27 mouse cellular contexts compared by ENCODE assay signal in genomic region chr4:135886184-135886583, GRCm38 (mm10). TPM values are rescaled to one million over a fixed set of nuclear protein-coding genes. Genes with fewer than 3 reads are reported as not detected.
DNase-seq lines count a peak whose midpoint lies in the region; ATAC-seq lines count a peak whose summit lies in the region.
"Had no signal": no experiment of that assay in that cellular context is flagged by ENCODE, and none has a peak within 500 bp of the region (broad histone marks: within the 10 kb centered on the region; RNA-seq: fewer than 3 reads in every experiment).

No protein-coding gene starts in this region.

- H3K4me2 ChIP-seq in liver, embryonic 11.5 days: no peak overlapping the region
- H3K4me2 ChIP-seq: embryonic facial prominence, embryonic 13.5 days; forebrain, embryonic 13.5 days; heart, embryonic 15.5 days; hindbrain, embryonic 14.5 days had no signal

- H3K9me3 ChIP-seq in heart, embryonic 10.5 days: no peaks in the 10 kb centered on the region
- H3K9me3 ChIP-seq in liver, embryonic 11.5 days (ENCODE audit: control insufficient read depth, low read length): no peaks in the 10 kb centered on the region
- H3K9me3 ChIP-seq: embryonic facial prominence, embryonic 10.5 days; embryonic facial prominence, embryonic 13.5 days; forebrain, embryonic 10.5 days; forebrain, embryonic 13.5 days; heart, embryonic 15.5 days had no signal

- intact Hi-C loops in heart, postnatal 36 days (cut with DNase I): loop anchor here (5.0 kb wide), 1 partner anchor 166 kb away; the partner anchor contains the start of gene Rpl11

- WGBS in heart, embryonic 10.5 days: 75% methylated on average over 4 of the region's 4 CpGs
- WGBS in liver, embryonic 11.5 days: 66% methylated on average over 4 of the region's 4 CpGs

- H3K36me3 ChIP-seq in heart, embryonic 10.5 days: no peaks in the 10 kb centered on the region
- H3K36me3 ChIP-seq in liver, embryonic 11.5 days (ENCODE audit: control insufficient read depth, insufficient read depth, low read length): no peaks in the 10 kb centered on the region
- H3K36me3 ChIP-seq: embryonic facial prominence, embryonic 10.5 days; embryonic facial prominence, embryonic 13.5 days; forebrain, embryonic 10.5 days; heart, embryonic 15.5 days had no signal

- no peak overlapping the region for H3K9ac ChIP-seq in liver, embryonic 11.5 days (ENCODE audit: low read depth, low read length)
- H3K9ac ChIP-seq: embryonic facial prominence, embryonic 13.5 days; forebrain, embryonic 13.5 days; heart, embryonic 15.5 days; hindbrain, embryonic 14.5 days had no signal

- peak; percentile 42 for DNase-seq in heart, embryonic 10.5 days (ENCODE audit: low spot score)
- no peak for DNase-seq in heart, postnatal 36 days
- DNase-seq in liver, embryonic 11.5 days (ENCODE audit: low spot score): peak; percentile 26
- no peak for DNase-seq in liver
- peak; percentile 8 for DNase-seq in thymus, postnatal 14 days
- no peak for DNase-seq in thymus, postnatal 10 days (ENCODE audit: low spot score in 2 of 2)
- no peak for DNase-seq in ovary, postnatal 36 days (ENCODE audit: low spot score)
- DNase-seq: B cell, adult 2 months; cerebellum, adult 11-12 months; cerebellum, adult 8-10 months; cerebellum, postnatal 10 days; cerebellum, postnatal 36 days; embryo, embryonic 11 days; gastrocnemius, postnatal 10 days; gastrocnemius, postnatal 36 days; heart, postnatal 10 days; heart, postnatal 4 days had no signal

- no peak for ATAC-seq in liver, embryonic 11.5 days (replicated peaks; ENCODE audit: low FRiP score)
- ATAC-seq: forebrain, embryonic 13.5 days; forebrain, embryonic 16.5 days; hindbrain, postnatal 0 days; inflammation-experienced regulatory T-cells, adult 6 months had no signal

- no peak overlapping the region for H3K4me3 ChIP-seq in heart, embryonic 10.5 days
- H3K4me3 ChIP-seq in liver, embryonic 11.5 days (ENCODE audit: low read depth, low read length): no peak overlapping the region
- H3K4me3 ChIP-seq: embryonic facial prominence, embryonic 10.5 days; embryonic facial prominence, embryonic 13.5 days; erythroblast, embryonic 14.5 days; forebrain, embryonic 10.5 days; forebrain, embryonic 13.5 days; heart, embryonic 15.5 days had no signal

- H3K4me1 ChIP-seq in heart, embryonic 10.5 days: peaks cover 20% of the 10 kb centered on the region
- peaks cover 5% of the 10 kb centered on the region; the same call in 1 of the 2 replicates for H3K4me1 ChIP-seq in liver, embryonic 11.5 days (replicated peaks; ENCODE audit: control insufficient read depth, insufficient read depth, low read length)
- H3K4me1 ChIP-seq: forebrain, embryonic 13.5 days had no signal

- H3K27ac ChIP-seq in heart, embryonic 10.5 days: no peak overlapping the region
- H3K27ac ChIP-seq in liver, embryonic 11.5 days (ENCODE audit: low read depth, low read length): no peak overlapping the region
- H3K27ac ChIP-seq: embryonic facial prominence, embryonic 10.5 days; embryonic facial prominence, embryonic 13.5 days; forebrain, embryonic 10.5 days; forebrain, embryonic 13.5 days; heart, embryonic 15.5 days; hindbrain, embryonic 14.5 days; hindbrain, postnatal 0 days had no signal

- H3K27me3 ChIP-seq in heart, embryonic 10.5 days (ENCODE audit: insufficient read depth, poor library complexity, severe bottlenecking): no peaks in the 10 kb centered on the region
- H3K27me3 ChIP-seq in liver, embryonic 11.5 days (replicated peaks; ENCODE audit: control insufficient read depth, insufficient read depth, low read length): no peaks in the 10 kb centered on the region
- H3K27me3 ChIP-seq: embryonic facial prominence, embryonic 13.5 days; forebrain, embryonic 13.5 days; heart, embryonic 15.5 days had no signal

RNA-seq across cellular contexts. Expression of gene Cnr2, which starts 9.0 kb away (rescaled TPM):
- polyA plus RNA-seq in heart, embryonic 10.5 days (2016; fragmentation: Nextera tagmentation; extraction: Ambion mirVana): 0.60 and 1.4 TPM in 2 replicates
- total RNA-seq in heart, postnatal 36 days (2021): under 1 TPM; 0.49 to 0.50 TPM
- polyA plus RNA-seq in liver, embryonic 11.5 days (2014; fragmentation: Nextera tagmentation; extraction: Ambion mirVana): 6.3 and 7.1 TPM in 2 replicates
- polyA plus RNA-seq: erythroblast, embryonic 14.5 days; forebrain, embryonic 16.5 days had no signal

RNA-seq across cellular contexts. Expression of gene Pnrc2, which starts 12.5 kb away (rescaled TPM):
- 121 and 150 TPM in 2 replicates for polyA plus RNA-seq in heart, embryonic 10.5 days (2016; fragmentation: Nextera tagmentation; extraction: Ambion mirVana)
- 10 to 100 TPM; 59.2 to 63.5 TPM for total RNA-seq in heart, postnatal 36 days (2021)
- 133 and 147 TPM in 2 replicates for polyA plus RNA-seq in liver, embryonic 11.5 days (2014; fragmentation: Nextera tagmentation; extraction: Ambion mirVana)

RNA-seq across cellular contexts. Expression of gene Srsf10, which starts 30.6 kb away (rescaled TPM):
- 188 and 227 TPM in 2 replicates for polyA plus RNA-seq in heart, embryonic 10.5 days (2016; fragmentation: Nextera tagmentation; extraction: Ambion mirVana)
- 10 to 100 TPM; 37.1 to 45.6 TPM for total RNA-seq in heart, postnatal 36 days (2021)
- polyA plus RNA-seq in liver, embryonic 11.5 days (2014; fragmentation: Nextera tagmentation; extraction: Ambion mirVana): 233 and 249 TPM in 2 replicates

RNA-seq across cellular contexts. Expression of gene Fuca1, which starts 34.4 kb away (rescaled TPM):
- 44.2 and 51.2 TPM in 2 replicates for polyA plus RNA-seq in heart, embryonic 10.5 days (2016; fragmentation: Nextera tagmentation; extraction: Ambion mirVana)
- total RNA-seq in heart, postnatal 36 days (2021): 10 to 100 TPM; 31.0 to 31.4 TPM
- 39.6 and 47.7 TPM in 2 replicates for polyA plus RNA-seq in liver, embryonic 11.5 days (2014; fragmentation: Nextera tagmentation; extraction: Ambion mirVana)

Comparison
In these comparisons a context has a peak if more than half of its experiments do, and no peak if none do; other contexts are left out.
1. DNase-seq: peak in heart, embryonic 10.5 days (single experiment), liver, embryonic 11.5 days (single experiment) and thymus, postnatal 14 days (single experiment); none in heart, postnatal 36 days (0 of 2), liver (single experiment), thymus, postnatal 10 days (0 of 2) and ovary, postnatal 36 days (single experiment).